In the genomic region with DNA sequence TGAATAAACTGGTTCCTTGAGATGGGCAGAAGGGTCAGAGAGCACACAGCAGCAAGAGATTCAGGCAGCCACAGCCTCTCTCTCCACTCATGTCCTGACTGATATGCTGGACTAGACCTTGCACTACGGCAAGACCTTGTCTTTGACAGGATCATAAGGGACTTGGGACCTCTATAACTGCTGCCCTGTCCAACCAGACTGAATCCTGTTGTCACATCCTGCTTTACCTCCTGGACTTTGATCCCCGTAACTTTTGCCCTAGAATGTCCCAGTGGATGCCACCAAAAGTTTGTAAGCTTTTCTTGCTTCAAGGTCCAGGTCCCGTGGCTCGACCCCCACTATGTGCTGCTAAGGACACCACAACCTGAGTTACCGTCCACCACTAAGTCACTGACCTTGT, we compare ENCODE assay signal across 40 mouse cellular contexts. TPM values are rescaled to one million over a fixed set of nuclear protein-coding genes. Genes with fewer than 3 reads are reported as not detected.
"Had no signal": no experiment of that assay in that cellular context is flagged by ENCODE, and none has a peak within 500 bp of the region (broad histone marks: within the 10 kb centered on the region; RNA-seq: fewer than 3 reads in every experiment).

No protein-coding gene starts in this region.

- H3K27ac ChIP-seq: heart, adult 2 months; heart, embryonic 13.5 days; heart, embryonic 15.5 days; hindbrain, embryonic 13.5 days; hindbrain, embryonic 15.5 days; hindbrain, postnatal 0 days; kidney, embryonic 15.5 days; kidney, postnatal 0 days; limb, embryonic 13.5 days; limb, embryonic 15.5 days; liver, embryonic 15.5 days had no signal

- H3K27me3 ChIP-seq: heart, embryonic 13.5 days; heart, embryonic 15.5 days; hindbrain, embryonic 13.5 days; hindbrain, embryonic 15.5 days; kidney, embryonic 15.5 days; limb, embryonic 13.5 days; limb, embryonic 15.5 days; liver, embryonic 15.5 days had no signal

- DNase-seq: forebrain, postnatal 0 days; gastrocnemius, postnatal 14 days; gastrocnemius, postnatal 36 days; heart, adult 11 months; heart, adult 2 months; heart, postnatal 14 days; heart, postnatal 36 days; kidney, adult 11 months; kidney, adult 2 months; kidney, adult 9 months; kidney, postnatal 14 days; kidney, postnatal 36 days; layer of hippocampus, adult 9-11 months; layer of hippocampus, postnatal 36 days; left cerebral cortex, postnatal 4 days had no signal

- H3K4me3 ChIP-seq: heart, adult 2 months; heart, embryonic 13.5 days; heart, embryonic 15.5 days; hindbrain, embryonic 13.5 days; hindbrain, embryonic 15.5 days; kidney, embryonic 15.5 days; limb, embryonic 13.5 days; limb, embryonic 15.5 days; liver, embryonic 15.5 days had no signal

- H3K4me1 ChIP-seq: heart, embryonic 13.5 days; heart, embryonic 15.5 days; hindbrain, embryonic 13.5 days; hindbrain, embryonic 15.5 days; kidney, embryonic 15.5 days; limb, embryonic 13.5 days; limb, embryonic 15.5 days had no signal

- H3K9me3 ChIP-seq: heart, embryonic 13.5 days; heart, embryonic 15.5 days; hindbrain, embryonic 13.5 days; hindbrain, embryonic 15.5 days; kidney, embryonic 15.5 days; limb, embryonic 13.5 days; limb, embryonic 15.5 days; liver, embryonic 15.5 days had no signal

- H3K36me3 ChIP-seq: heart, embryonic 13.5 days; heart, embryonic 15.5 days; hindbrain, embryonic 13.5 days; hindbrain, embryonic 15.5 days; kidney, embryonic 15.5 days; limb, embryonic 13.5 days; limb, embryonic 15.5 days; liver, embryonic 15.5 days had no signal

- H3K4me2 ChIP-seq: heart, embryonic 11.5 days; heart, embryonic 13.5 days; heart, embryonic 15.5 days; hindbrain, embryonic 13.5 days; hindbrain, embryonic 15.5 days; kidney, embryonic 15.5 days; limb, embryonic 13.5 days; limb, embryonic 15.5 days; liver, embryonic 15.5 days had no signal

- H3K9ac ChIP-seq: forebrain, postnatal 0 days; heart, embryonic 13.5 days; heart, embryonic 15.5 days; hindbrain, embryonic 13.5 days; hindbrain, embryonic 15.5 days; kidney, embryonic 15.5 days; limb, embryonic 13.5 days; limb, embryonic 15.5 days; liver, embryonic 15.5 days had no signal

- ATAC-seq: forebrain, postnatal 0 days; hindbrain, postnatal 0 days had no signal

RNA-seq across cellular contexts. Expression of a gene that starts 20.6 kb away (rescaled TPM):
- total RNA-seq: forebrain, postnatal 0 days; gastrocnemius, adult 18-20 months; gastrocnemius, adult 8-10 months; gastrocnemius, postnatal 14 days; gastrocnemius, postnatal 36 days; heart, adult 2 months; heart, postnatal 14 days; heart, postnatal 36 days; hematopoietic stem cell, adult 5-6 weeks; hindbrain, postnatal 0 days; layer of hippocampus, adult 18-20 months; layer of hippocampus, adult 8-10 months; layer of hippocampus, postnatal 14 days; layer of hippocampus, postnatal 36 days; left cerebral cortex, adult 18-20 months; left cerebral cortex, adult 8-10 months; left cerebral cortex, postnatal 10 days; left cerebral cortex, postnatal 25 days; left cerebral cortex, postnatal 4 days had no signal
- polyA plus RNA-seq: forebrain, postnatal 0 days; gonadal fat pad, adult 2 months; heart, adult 2 months; heart, embryonic 11.5 days; heart, embryonic 13.5 days; heart, embryonic 15.5 days; heart, postnatal 0 days; hindbrain, embryonic 11.5 days; hindbrain, embryonic 13.5 days; hindbrain, embryonic 15.5 days; hindbrain, postnatal 0 days; intestine, embryonic 14.5 days; kidney, embryonic 15.5 days; limb, embryonic 13.5 days; limb, embryonic 15.5 days; liver, embryonic 15.5 days had no signal
